9 mouse cellular contexts compared by ENCODE assay signal in genomic region chr11:98061904-98062562, GRCm38 (mm10). TPM values are rescaled to one million over a fixed set of nuclear protein-coding genes. Genes with fewer than 3 reads are reported as not detected.
DNase-seq lines count a peak whose midpoint lies in the region; ATAC-seq lines count a peak whose summit lies in the region.
"Had no signal": no experiment of that assay in that cellular context is flagged by ENCODE, and none has a peak within 500 bp of the region (broad histone marks: within the 10 kb centered on the region; RNA-seq: fewer than 3 reads in every experiment).

No protein-coding gene starts in this region.

- no peak overlapping the region for H3K4me2 ChIP-seq in heart, embryonic 12.5 days
- H3K4me2 ChIP-seq in forebrain, embryonic 16.5 days (ENCODE audit: low read length) = no peak overlapping the region

- H3K36me3 ChIP-seq in heart, embryonic 12.5 days = no peaks in the 10 kb centered on the region
- H3K36me3 ChIP-seq in limb, embryonic 10.5 days = no peaks in the 10 kb centered on the region
- H3K36me3 ChIP-seq in forebrain, embryonic 16.5 days (ENCODE audit: control insufficient read depth, insufficient read depth) = no peaks in the 10 kb centered on the region

- ATAC-seq in heart, embryonic 12.5 days (ENCODE audit: insufficient number of reproducible peaks, low FRiP score) = no peak
- no peak for ATAC-seq in forebrain, embryonic 16.5 days

- H3K27ac ChIP-seq in heart, embryonic 12.5 days (ENCODE audit: poor library complexity, severe bottlenecking) = no peak overlapping the region
- H3K27ac ChIP-seq in limb, embryonic 10.5 days = no peak overlapping the region
- H3K27ac ChIP-seq in forebrain, embryonic 16.5 days (ENCODE audit: low read length) = no peak overlapping the region
- H3K27ac ChIP-seq: macrophage had no signal

- WGBS in heart, embryonic 12.5 days = 37% methylated on average over 6 of the region's 6 CpGs
- WGBS in limb, embryonic 10.5 days = 57% methylated on average over 6 of the region's 6 CpGs
- 41% methylated on average over 6 of the region's 6 CpGs for WGBS in forebrain, embryonic 16.5 days

- peaks cover 15% of the 10 kb centered on the region for H3K27me3 ChIP-seq in heart, embryonic 12.5 days (replicated peaks)
- peaks cover 18% of the 10 kb centered on the region for H3K27me3 ChIP-seq in limb, embryonic 10.5 days (ENCODE audit: low read depth, poor library complexity, severe bottlenecking)
- no peaks in the 10 kb centered on the region for H3K27me3 ChIP-seq in forebrain, embryonic 16.5 days (replicated peaks; ENCODE audit: control insufficient read depth, insufficient read depth, low read length)

- peaks cover 5% of the 10 kb centered on the region for H3K9me3 ChIP-seq in heart, embryonic 12.5 days (replicated peaks)
- H3K9me3 ChIP-seq in limb, embryonic 10.5 days (replicated peaks) = 0 out of 2 replicates have a peak, but pooled peaks cover 1% of the 10 kb centered on the region
- no peaks in the 10 kb centered on the region for H3K9me3 ChIP-seq in forebrain, embryonic 16.5 days (ENCODE audit: control insufficient read depth, low read length)

- H3K4me3 ChIP-seq in heart, embryonic 12.5 days = no peak overlapping the region
- no peak overlapping the region for H3K4me3 ChIP-seq in limb, embryonic 10.5 days
- H3K4me3 ChIP-seq in forebrain, embryonic 16.5 days (replicated peaks; ENCODE audit: low read length) = no peak overlapping the region

- peaks cover 6% of the 10 kb centered on the region for H3K4me1 ChIP-seq in heart, embryonic 12.5 days (replicated peaks)
- H3K4me1 ChIP-seq in limb, embryonic 10.5 days = peaks cover 3% of the 10 kb centered on the region
- H3K4me1 ChIP-seq in forebrain, embryonic 16.5 days (replicated peaks; ENCODE audit: control insufficient read depth, insufficient read depth, low read length) = peaks cover 4% of the 10 kb centered on the region

- peak; percentile 51 to 68 for DNase-seq in heart, adult 18-20 months
- peak; percentile 61 for DNase-seq in ovary, postnatal 36 days (ENCODE audit: low spot score)
- DNase-seq in ovary, postnatal 10 days (ENCODE audit: low spot score) = no peak
- DNase-seq in adrenal gland, postnatal 36 days = peak; percentile 74 to 85
- DNase-seq in lung, postnatal 4 days = peak; percentile 58 to 61
- DNase-seq in limb, embryonic 10.5 days (ENCODE audit: low spot score) = no peak

- no peak overlapping the region for H3K9ac ChIP-seq in heart, embryonic 12.5 days
- no peak overlapping the region for H3K9ac ChIP-seq in forebrain, embryonic 16.5 days (replicated peaks; ENCODE audit: low read depth, low read length)

RNA-seq across cellular contexts. Expression of gene Stac2, which starts 8.8 kb away (rescaled TPM):
- under 1 TPM; 0.15 to 0.25 TPM for total RNA-seq in heart, adult 18-20 months (2021)
- polyA plus RNA-seq in heart, embryonic 12.5 days (2016; fragmentation: Nextera tagmentation; extraction: Ambion mirVana) = 0.47 and 0.63 TPM in 2 replicates
- 1 to 10 TPM; 1.7 to 6.9 TPM for total RNA-seq in adrenal gland, postnatal 36 days (2021)
- 0.28 and 0.56 TPM in 2 replicates for polyA plus RNA-seq in limb, embryonic 10.5 days (2016; fragmentation: Nextera tagmentation; extraction: Ambion mirVana)
- polyA plus RNA-seq in forebrain, embryonic 16.5 days (2015; fragmentation: Nextera tagmentation; extraction: Ambion mirVana) = 3.4 and 5.4 TPM in 2 replicates

RNA-seq across cellular contexts. Expression of gene Rpl19, which starts 35.5 kb away (rescaled TPM):
- 100 to 1,000 TPM; 537 to 590 TPM for total RNA-seq in heart, adult 18-20 months (2021)
- polyA plus RNA-seq in heart, embryonic 12.5 days (2016; fragmentation: Nextera tagmentation; extraction: Ambion mirVana) = 654 and 675 TPM in 2 replicates
- 1,000 to 10,000 TPM; 1,174 to 1,217 TPM for total RNA-seq in adrenal gland, postnatal 36 days (2021)
- polyA plus RNA-seq in limb, embryonic 10.5 days (2016; fragmentation: Nextera tagmentation; extraction: Ambion mirVana) = 1,186 and 1,476 TPM in 2 replicates
- polyA plus RNA-seq in forebrain, embryonic 16.5 days (2015; fragmentation: Nextera tagmentation; extraction: Ambion mirVana) = 652 and 659 TPM in 2 replicates

RNA-seq across cellular contexts. Expression of gene Cacnb1, which starts 39.2 kb away (rescaled TPM):
- total RNA-seq in heart, adult 18-20 months (2021) = 1 to 10 TPM; 5.1 to 5.9 TPM
- 6.1 and 8.5 TPM in 2 replicates for polyA plus RNA-seq in heart, embryonic 12.5 days (2016; fragmentation: Nextera tagmentation; extraction: Ambion mirVana)
- total RNA-seq in adrenal gland, postnatal 36 days (2021) = 1 to 10 TPM; 6.9 to 8.4 TPM
- polyA plus RNA-seq in limb, embryonic 10.5 days (2016; fragmentation: Nextera tagmentation; extraction: Ambion mirVana) = 3.4 and 6.5 TPM in 2 replicates
- 39.0 and 52.1 TPM in 2 replicates for polyA plus RNA-seq in forebrain, embryonic 16.5 days (2015; fragmentation: Nextera tagmentation; extraction: Ambion mirVana)

Comparison
In these comparisons a context has a peak if more than half of its experiments do, and no peak if none do; other contexts are left out.
1. DNase-seq: peak in heart, adult 18-20 months (2 of 2), ovary, postnatal 36 days (single experiment), adrenal gland, postnatal 36 days (2 of 2) and lung, postnatal 4 days (2 of 2); none in ovary, postnatal 10 days (single experiment) and limb, embryonic 10.5 days (single experiment).